Mouse (Mus musculus): ENCODE results near the gene Rpgrip1. TPM values are rescaled to one million over a fixed set of nuclear protein-coding genes. Genes with fewer than 3 reads are reported as not detected.
A peak's percentile ranks its signal among the peaks of the same experiment; 100 is the strongest.

The Rpgrip1 gene
- polyA plus RNA-seq, 1 experiment: 406 TPM

DNA sequence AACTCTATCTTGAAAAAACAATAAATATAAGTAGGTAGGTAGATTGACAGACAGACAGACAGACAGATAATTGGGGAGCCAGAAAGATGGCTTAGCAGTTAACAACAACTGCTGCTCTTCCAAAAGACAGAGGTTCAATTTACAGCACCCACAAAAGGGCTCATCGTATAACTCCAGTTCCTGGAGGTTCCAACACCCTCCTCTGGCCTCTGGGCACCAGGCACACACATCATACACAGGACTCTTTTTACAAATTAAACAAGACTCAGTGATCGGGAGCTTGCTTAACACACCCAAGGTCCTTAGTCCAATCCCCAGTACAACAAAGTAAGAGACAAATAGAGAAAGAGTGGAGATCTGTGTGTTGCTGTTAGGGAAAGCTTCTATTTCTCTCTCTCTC is 5.2 kb upstream of the Rpgrip1 start:
- peaks cover 2% of the 10 kb centered on the region; the same call in 1 of the 2 replicates for H3K4me1 ChIP-seq (ENCODE audit: control insufficient read depth, insufficient read depth, low read length)
- H3K4me3 ChIP-seq (ENCODE audit: control insufficient read depth, low read depth, low read length): peak overlapping the region; percentile 44
- H3K27me3 ChIP-seq (ENCODE audit: control insufficient read depth, insufficient read depth, low read length): no peaks in the 10 kb centered on the region
- no peak overlapping the region for H3K27ac ChIP-seq (ENCODE audit: control insufficient read depth, insufficient read depth, low read depth, low read length)
- TF ChIP-seq CTCF (IDR thresholded peaks at IDR 0.05; ENCODE audit: control insufficient read depth, insufficient read depth, insufficient replicate concordance, low read depth, low read length) (no peak), POLR2A (IDR thresholded peaks at IDR 0.05; ENCODE audit: control insufficient read depth, low read depth, low read length) (no peak)
- no peaks in the 10 kb centered on the region; the same call in 1 of the 2 replicates for H3K36me3 ChIP-seq (ENCODE audit: control insufficient read depth, insufficient read depth, low read length)

DNA sequence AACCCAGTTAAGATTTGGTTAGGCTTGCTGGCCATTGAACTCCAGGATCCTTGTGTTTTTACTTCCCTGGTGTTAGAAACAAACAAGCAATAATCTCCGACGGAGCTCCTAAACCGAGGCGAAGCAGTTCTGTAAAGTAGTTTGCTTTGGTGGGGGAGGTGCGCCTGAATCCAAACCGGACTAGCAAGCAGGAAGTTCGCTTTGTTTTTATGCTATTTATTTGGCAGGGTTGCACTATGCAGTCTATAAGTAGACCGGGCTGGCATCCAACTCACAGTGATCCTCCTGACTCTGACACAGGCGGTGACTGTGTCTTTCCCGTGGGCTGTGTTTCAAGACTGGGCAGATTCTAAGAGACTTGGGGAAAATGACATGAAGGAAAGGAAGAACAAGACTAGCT is 3.8 kb upstream of the Rpgrip1 start:
- no peak overlapping the region for H3K4me3 ChIP-seq (ENCODE audit: control insufficient read depth, low read depth, low read length)
- H3K27ac ChIP-seq (ENCODE audit: control insufficient read depth, insufficient read depth, low read depth, low read length): no peak overlapping the region
- no peaks in the 10 kb centered on the region for H3K27me3 ChIP-seq (ENCODE audit: control insufficient read depth, insufficient read depth, low read length)
- TF ChIP-seq POLR2A (IDR thresholded peaks at IDR 0.05; ENCODE audit: control insufficient read depth, low read depth, low read length): no peak
- no peak for TF ChIP-seq CTCF (IDR thresholded peaks at IDR 0.05; ENCODE audit: control insufficient read depth, insufficient read depth, insufficient replicate concordance, low read depth, low read length)
- no peaks in the 10 kb centered on the region for H3K36me3 ChIP-seq (ENCODE audit: control insufficient read depth, insufficient read depth, low read length)
- H3K4me1 ChIP-seq (ENCODE audit: control insufficient read depth, insufficient read depth, low read length): peaks cover 2% of the 10 kb centered on the region; the same call in 1 of the 2 replicates

DNA sequence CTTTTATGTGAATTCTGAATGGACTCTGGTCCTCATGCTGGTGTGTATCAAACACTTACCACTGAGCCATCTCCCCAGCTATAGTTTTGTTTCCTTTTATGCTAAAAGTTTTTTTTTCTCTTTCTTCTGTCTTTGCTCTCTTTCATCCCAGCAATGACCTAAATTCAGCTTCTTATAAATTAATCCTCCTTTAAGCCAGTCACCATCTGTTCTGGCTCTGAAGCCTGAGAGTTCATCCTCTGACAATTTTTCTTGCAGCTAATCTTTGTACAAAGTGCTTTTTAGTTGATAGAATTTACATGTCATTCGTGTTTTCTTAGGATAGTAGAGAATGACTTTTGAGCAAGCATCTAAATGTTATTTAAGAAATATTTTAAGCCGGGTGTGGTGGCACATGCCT is 2.5 kb upstream of the Rpgrip1 start:
- Histone ChIP-seq H3K4me1 (ENCODE audit: control insufficient read depth, insufficient read depth, low read length) (no peaks in the 10 kb centered on the region), H3K27me3 (ENCODE audit: control insufficient read depth, insufficient read depth, low read length) (no peaks in the 10 kb centered on the region), H3K27ac (ENCODE audit: control insufficient read depth, insufficient read depth, low read depth, low read length) (no peak overlapping the region), H3K36me3 (ENCODE audit: control insufficient read depth, insufficient read depth, low read length) (no peaks in the 10 kb centered on the region), H3K4me3 (ENCODE audit: control insufficient read depth, low read depth, low read length) (no peak overlapping the region)
- TF ChIP-seq POLR2A (IDR thresholded peaks at IDR 0.05; ENCODE audit: control insufficient read depth, low read depth, low read length): no peak
- TF ChIP-seq CTCF (IDR thresholded peaks at IDR 0.05; ENCODE audit: control insufficient read depth, insufficient read depth, insufficient replicate concordance, low read depth, low read length): no peak

DNA sequence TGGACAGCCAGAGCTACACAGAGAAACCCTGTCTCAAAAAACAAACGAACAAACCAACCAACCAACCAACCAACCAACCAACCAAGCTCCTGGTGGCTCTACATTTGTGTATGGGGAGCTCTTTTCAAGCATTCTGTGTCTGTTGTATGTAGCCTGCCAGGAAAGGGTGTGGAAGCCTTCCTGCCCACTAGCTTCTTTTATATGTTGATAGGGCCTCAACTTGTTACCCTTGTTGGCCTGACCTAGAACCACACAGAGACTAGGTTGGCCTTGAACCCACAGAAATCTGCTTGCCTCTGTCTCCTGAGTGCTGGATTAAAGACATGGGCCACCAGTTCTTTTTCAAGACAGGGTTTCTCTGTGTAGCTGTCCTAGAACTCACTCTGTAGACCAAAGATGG is 3.6 kb downstream of the Rpgrip1 start:
- H3K4me1 ChIP-seq (ENCODE audit: control insufficient read depth, insufficient read depth, low read length): peaks cover 4% of the 10 kb centered on the region
- TF ChIP-seq CTCF (IDR thresholded peaks at IDR 0.05; ENCODE audit: control insufficient read depth, insufficient read depth, insufficient replicate concordance, low read depth, low read length) (no peak), POLR2A (IDR thresholded peaks at IDR 0.05; ENCODE audit: control insufficient read depth, low read depth, low read length) (no peak)
- no peaks in the 10 kb centered on the region for H3K36me3 ChIP-seq (ENCODE audit: control insufficient read depth, insufficient read depth, low read length)
- H3K27ac ChIP-seq (ENCODE audit: control insufficient read depth, insufficient read depth, low read depth, low read length): no peak overlapping the region
- no peak overlapping the region for H3K4me3 ChIP-seq (ENCODE audit: control insufficient read depth, low read depth, low read length)
- no peaks in the 10 kb centered on the region for H3K27me3 ChIP-seq (ENCODE audit: control insufficient read depth, insufficient read depth, low read length)

DNA sequence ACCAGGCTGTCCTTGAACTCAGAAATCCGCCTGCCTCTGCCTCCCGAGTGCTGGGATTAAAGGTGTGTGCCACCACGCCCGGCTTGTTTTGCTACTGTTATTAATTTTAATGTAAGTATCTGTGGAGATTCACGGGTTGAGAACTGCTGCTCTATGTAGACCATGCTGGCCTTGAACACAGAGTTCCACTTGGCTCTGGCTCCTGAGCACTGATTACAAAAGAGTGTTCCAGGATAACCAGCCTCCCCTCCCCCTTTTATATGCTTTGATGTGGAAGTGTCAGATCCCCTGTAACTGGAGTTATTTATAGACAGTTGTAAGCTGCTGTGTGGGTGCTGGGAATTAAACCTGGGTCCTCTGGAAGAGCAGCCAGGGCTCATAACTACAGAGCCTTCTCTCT is 6.7 kb downstream of the Rpgrip1 start:
- Histone ChIP-seq H3K36me3 (ENCODE audit: control insufficient read depth, insufficient read depth, low read length) (no peaks in the 10 kb centered on the region), H3K4me1 (ENCODE audit: control insufficient read depth, insufficient read depth, low read length) (peaks cover 12% of the 10 kb centered on the region), H3K4me3 (ENCODE audit: control insufficient read depth, low read depth, low read length) (no peak overlapping the region), H3K27me3 (ENCODE audit: control insufficient read depth, insufficient read depth, low read length) (no peaks in the 10 kb centered on the region), H3K27ac (ENCODE audit: control insufficient read depth, insufficient read depth, low read depth, low read length) (no peak overlapping the region)
- no peak for TF ChIP-seq CTCF (IDR thresholded peaks at IDR 0.05; ENCODE audit: control insufficient read depth, insufficient read depth, insufficient replicate concordance, low read depth, low read length)

DNA sequence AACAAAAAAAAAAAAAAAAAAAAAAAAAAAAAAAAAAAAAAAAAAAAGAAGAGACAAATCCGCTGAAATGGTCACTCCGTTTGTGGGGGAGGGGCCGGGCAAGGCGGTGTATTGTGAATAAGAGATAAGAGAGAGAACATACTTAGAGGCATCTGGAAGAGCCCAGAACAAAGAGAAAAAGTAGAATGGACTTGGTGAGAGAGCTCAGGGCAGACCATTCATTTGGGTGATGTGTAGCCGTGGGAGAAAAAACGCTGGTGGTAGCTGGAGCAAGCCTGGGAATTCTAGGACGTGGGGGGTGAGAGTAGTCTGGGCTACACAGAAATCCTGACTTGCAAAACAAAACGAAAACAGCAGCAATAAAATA is 7.9 kb downstream of the Rpgrip1 start:
- no peaks in the 10 kb centered on the region for H3K27me3 ChIP-seq (ENCODE audit: control insufficient read depth, insufficient read depth, low read length)
- no peak for TF ChIP-seq CTCF (IDR thresholded peaks at IDR 0.05; ENCODE audit: control insufficient read depth, insufficient read depth, insufficient replicate concordance, low read depth, low read length)
- TF ChIP-seq POLR2A (IDR thresholded peaks at IDR 0.05; ENCODE audit: control insufficient read depth, low read depth, low read length): no peak
- H3K4me1 ChIP-seq (ENCODE audit: control insufficient read depth, insufficient read depth, low read length): peaks cover 12% of the 10 kb centered on the region
- H3K27ac ChIP-seq (ENCODE audit: control insufficient read depth, insufficient read depth, low read depth, low read length): no peak overlapping the region
- H3K36me3 ChIP-seq (ENCODE audit: control insufficient read depth, insufficient read depth, low read length): no peaks in the 10 kb centered on the region
- no peak overlapping the region for H3K4me3 ChIP-seq (ENCODE audit: control insufficient read depth, low read depth, low read length)

DNA sequence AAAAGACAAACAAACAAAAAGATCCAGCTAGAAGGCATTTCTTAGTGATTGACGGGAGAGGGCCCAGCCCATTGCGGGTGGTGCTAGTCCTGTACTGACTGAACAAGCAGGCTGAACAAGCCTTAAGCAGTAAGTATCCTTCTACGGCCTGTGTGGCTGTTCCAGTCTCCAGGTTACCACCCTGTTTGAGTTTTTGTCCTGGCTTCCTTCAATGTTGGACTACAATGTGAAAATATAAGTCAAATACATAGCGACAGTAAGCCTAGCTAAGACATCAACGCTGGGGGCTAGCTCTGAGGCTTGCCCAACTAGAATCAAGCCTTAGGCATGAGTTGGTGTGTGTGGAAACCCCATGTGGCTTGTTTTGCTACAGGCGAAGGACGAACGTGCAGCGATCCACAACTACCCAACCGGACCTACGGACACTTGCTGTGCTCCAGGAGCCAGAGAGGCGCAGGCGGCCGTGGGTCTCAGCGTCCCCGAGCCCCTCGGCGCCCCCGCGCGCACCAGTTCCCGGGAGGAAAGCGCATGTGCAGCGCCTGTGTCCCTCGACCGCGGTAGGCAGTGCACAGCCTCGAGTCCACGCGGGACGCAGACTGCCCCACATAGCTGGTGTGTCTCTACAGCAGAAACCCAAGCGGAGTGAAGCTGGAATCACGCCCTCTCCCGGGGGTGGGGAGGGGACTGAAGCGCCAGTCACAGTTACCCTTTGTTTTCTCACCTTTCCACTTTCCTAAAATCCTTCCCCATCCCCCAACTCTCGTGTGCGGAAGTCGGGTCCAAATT is 8.5 kb downstream of the Rpgrip1 start:
- Histone ChIP-seq H3K36me3 (ENCODE audit: control insufficient read depth, insufficient read depth, low read length) (no peaks in the 10 kb centered on the region), H3K27me3 (ENCODE audit: control insufficient read depth, insufficient read depth, low read length) (no peaks in the 10 kb centered on the region), H3K4me3 (ENCODE audit: control insufficient read depth, low read depth, low read length) (peak overlapping the region; percentile 64), H3K4me1 (ENCODE audit: control insufficient read depth, insufficient read depth, low read length) (peaks cover 12% of the 10 kb centered on the region), H3K27ac (ENCODE audit: control insufficient read depth, insufficient read depth, low read depth, low read length) (peak overlapping the region; percentile 0; the same call in 1 of the 2 replicates)
- TF ChIP-seq CTCF (IDR thresholded peaks at IDR 0.05; ENCODE audit: control insufficient read depth, insufficient read depth, insufficient replicate concordance, low read depth, low read length) (no peak), POLR2A (IDR thresholded peaks at IDR 0.05; ENCODE audit: control insufficient read depth, low read depth, low read length) (no peak; the same call in 1 of the 2 replicates)

Measured in testis, adult 2 months (tissue).